Mouse (Mus musculus): Measurements from ENCODE around the gene Mms19.
"Not testable (repeated sequence)": the region's sequence is repeated elsewhere in the genome, so short reads cannot be mapped to it uniquely, and the experiment has no call there.

The Mms19 gene

DNA sequence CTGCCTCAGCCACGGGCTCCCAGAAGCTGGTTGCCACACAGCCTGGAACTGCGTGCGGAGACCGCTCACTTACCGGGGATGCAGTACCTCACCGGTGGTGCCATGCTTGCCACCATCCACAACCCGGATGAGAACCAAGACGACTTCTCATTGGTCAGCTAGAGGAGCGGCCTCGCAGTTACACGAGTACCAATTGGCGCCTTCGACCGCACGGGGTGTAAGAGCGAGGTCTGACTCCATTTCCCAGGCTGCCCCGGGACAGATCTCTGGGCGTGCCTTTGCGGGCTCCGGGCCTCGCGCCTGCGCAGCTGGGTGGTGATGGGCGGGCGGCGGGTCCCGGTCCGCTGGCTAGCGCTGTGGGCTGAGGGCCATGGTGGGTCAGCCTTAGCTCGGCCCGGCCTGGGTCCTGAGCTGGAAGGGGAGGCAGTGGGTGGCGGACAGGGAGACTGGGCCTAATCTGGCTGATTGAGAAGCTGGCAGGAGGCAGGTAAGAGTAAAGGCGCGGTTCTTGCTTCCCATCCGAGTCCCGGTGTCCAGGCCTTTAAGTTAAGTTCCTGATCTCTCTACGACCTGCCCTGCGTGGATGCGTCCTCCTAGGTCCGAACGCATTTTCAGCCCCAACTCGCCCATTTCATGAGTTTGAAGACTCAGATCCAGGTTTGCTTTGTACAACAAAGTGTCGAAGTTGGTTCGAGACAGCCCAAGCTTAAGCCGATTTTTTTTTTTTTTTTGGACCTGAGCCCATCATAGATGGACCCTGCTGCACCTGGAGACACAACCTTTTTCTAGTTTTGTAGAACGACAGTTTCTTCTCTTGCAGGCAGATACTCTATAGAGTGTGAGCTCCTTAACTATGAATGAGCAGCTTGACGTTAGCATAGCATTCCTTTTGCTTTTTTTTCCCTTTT lies 47.5 kb downstream of the Mms19 start, which contains the start of the genes Exosc1 and Zdhhc16:
Gene Exosc1, minus strand, starts transcription at position 245 of the 908 bp plus-strand sequence.
Gene Zdhhc16, plus strand, starts transcription at position 302 of the 908 bp plus-strand sequence.
- CTCF ChIA-PET, result interaction anchor here (0.6 kb wide), 1 partner anchor 89 kb away, joined by 4 read pairs; no protein-coding TSS in a partner anchor

DNA sequence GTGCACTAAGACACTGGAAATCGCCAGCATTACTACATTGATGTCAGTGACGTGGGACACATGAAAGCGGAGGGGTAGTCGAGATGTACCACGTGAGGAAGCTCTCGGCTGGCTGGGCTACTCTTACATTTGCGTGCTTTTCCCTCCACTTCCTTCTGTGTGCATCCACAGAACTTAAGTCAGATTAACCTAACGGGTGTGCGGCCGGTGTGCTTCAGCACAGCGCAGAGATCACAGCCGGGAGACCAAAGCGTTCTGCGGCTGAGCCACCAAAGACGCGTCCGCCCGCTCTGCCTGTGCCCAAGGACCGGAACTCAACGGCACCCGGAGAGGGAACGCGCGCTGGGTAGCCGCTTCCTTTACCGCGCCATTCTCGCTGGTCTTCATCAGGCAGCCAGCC lies 48.3 kb downstream of the Mms19 start:
- CTCF ChIA-PET, result interaction anchor here (0.6 to 0.9 kb wide), 2 partner anchors 17 to 88 kb away, joined by 3 to 4 read pairs; no protein-coding TSS in a partner anchor

DNA sequence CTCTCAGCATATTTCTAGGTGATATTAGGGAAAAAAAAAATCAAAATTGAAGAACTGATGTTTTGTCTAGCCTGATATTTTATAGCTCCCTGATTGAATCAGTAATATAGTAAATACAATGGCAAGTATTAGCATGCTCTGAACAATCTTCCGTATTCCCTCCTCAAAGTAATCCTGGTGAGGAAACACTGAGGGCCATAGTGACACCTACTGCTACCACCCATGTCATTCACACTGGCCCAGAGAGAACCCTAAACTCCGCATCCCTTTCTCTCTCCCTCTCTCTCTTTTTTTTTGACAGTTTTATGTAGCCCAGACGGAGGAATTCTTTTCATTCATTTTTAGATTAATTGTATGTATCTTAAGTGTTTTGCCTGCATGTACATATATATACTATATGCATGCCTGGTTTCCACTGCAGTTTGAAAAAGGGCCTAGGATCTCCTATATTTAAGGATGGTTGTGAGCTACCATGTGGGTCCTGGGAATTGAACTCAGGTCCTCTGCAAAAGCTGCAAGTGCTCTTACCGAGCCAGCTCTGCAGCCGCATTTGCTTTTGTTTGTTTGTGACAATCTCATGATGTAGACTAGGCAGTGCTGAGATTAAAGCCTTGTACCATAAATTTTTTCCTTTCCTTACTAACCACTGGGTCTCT lies 60.4 kb downstream of the Mms19 start:
- CTCF ChIA-PET, result no interaction called here

DNA sequence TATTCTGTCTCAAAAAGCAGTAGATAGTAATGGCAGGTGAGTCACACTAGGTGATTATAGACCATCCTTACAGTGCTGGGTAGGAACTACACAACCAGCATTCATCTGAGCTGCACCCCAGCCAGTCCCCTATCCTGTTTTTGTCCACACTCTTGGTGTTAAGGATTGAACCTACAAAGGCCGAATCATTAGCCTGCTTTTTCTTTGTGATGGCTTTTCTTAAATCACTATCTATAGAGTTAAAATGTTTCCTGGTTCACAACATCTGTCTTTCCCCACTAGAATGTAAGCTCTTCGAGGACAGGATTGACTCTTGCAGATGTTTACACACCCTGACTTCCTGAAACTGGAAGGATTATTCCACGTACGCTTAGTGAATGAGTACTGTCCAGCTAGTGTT lies 61.5 kb downstream of the Mms19 start:
- CTCF ChIA-PET, result no interaction called here

DNA sequence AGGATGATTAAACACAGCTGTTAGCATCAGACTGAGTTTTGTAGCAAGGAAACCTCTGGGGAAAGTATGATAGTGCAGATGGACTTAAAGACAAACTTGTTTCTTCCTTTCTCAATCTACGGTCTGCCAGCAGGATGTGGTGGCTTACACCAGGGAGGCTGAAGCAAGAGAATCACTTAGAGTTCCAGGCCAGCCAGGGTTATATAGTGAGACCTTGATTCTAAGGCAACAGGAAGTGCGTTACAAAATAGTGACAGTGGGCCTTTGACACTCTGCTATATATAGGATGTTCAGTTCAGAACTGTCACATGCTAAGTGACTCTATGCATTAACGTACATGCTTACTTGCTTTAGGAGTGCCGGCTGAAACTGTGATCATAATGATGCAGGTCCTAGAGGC lies 64.1 kb downstream of the Mms19 start:
- CTCF ChIA-PET, result no interaction called here

DNA sequence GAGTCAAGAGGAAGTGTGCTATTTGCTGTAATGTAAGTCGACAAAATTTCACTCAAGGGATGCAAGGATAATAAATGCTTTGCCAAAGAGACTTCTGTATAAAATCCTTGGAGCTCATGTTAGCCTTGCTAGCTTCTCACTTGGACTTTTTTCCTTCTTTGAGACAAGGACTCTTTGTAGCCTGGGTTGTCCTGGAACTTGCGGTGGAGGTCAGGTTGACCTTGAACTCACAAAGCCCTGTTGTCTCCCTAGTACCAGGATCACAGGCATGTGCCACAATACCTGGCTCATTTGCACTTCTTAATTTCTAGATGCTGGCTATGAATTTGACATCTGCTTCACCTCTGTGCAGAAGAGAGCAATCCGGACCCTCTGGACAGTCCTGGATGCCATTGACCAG lies 65.7 kb downstream of the Mms19 start:
- CTCF ChIA-PET, result interaction anchor here (0.6 to 1.0 kb wide), 2 partner anchors 15 to 17 kb away, joined by 3 to 6 read pairs; no protein-coding TSS in a partner anchor

DNA sequence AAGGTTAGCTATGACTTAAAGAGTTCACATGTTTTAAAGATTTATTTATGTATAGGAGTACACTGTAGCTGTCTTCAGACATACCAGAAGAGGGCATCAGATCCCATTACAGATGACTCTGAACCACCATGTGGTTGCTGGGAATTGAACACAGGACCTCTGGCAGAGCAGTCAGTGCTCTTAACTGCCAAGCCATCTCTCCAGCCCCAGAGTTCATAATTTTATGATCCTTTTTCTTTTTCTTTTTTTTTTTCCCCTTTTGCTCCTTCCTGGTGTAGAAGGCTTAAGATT lies 66.4 kb downstream of the Mms19 start:
- CTCF ChIA-PET, result not testable (repeated sequence)

DNA sequence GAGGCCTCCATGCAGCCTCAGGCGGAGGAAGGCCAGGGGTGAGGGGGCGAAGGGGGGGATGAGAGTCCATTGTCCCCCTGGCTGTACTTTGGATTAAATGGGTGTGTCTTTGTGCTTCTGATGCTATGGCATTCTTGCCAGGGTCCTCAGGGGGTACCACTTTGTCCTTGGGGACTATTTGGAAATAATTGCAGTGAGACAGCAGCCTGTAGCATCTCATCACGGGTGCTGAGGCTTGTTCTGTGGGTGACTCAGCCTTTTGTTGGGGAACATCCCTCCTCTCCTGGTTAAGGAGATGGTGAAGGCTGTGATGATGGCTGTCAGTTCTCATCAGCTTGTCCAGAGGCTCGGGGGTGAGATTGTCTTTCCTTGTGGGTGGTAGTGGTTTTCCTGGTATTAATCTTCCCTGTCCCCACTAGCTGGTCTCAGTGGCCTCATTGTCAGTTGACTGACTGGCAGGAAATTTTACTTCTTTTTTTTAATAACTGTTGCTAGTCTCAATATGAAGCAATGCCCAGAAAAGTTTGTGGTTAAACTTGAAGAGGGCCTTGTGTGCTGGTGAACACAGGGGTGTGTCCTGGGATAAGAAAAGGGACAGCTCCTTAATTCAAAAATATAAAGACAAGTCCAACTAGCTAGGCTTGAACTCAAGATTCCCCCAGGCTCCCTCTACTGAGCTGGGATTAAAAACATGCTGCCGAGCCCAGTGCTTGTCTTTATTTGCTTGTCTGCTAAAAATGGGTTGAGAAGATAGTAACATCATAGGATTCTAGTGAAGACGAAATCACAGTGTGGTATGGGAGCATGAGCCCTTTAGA lies 67.0 kb downstream of the Mms19 start:
- CTCF ChIA-PET, result interaction anchor here (0.7 kb wide), 1 partner anchor 111 kb away, joined by 4 read pairs; no protein-coding TSS in a partner anchor

DNA sequence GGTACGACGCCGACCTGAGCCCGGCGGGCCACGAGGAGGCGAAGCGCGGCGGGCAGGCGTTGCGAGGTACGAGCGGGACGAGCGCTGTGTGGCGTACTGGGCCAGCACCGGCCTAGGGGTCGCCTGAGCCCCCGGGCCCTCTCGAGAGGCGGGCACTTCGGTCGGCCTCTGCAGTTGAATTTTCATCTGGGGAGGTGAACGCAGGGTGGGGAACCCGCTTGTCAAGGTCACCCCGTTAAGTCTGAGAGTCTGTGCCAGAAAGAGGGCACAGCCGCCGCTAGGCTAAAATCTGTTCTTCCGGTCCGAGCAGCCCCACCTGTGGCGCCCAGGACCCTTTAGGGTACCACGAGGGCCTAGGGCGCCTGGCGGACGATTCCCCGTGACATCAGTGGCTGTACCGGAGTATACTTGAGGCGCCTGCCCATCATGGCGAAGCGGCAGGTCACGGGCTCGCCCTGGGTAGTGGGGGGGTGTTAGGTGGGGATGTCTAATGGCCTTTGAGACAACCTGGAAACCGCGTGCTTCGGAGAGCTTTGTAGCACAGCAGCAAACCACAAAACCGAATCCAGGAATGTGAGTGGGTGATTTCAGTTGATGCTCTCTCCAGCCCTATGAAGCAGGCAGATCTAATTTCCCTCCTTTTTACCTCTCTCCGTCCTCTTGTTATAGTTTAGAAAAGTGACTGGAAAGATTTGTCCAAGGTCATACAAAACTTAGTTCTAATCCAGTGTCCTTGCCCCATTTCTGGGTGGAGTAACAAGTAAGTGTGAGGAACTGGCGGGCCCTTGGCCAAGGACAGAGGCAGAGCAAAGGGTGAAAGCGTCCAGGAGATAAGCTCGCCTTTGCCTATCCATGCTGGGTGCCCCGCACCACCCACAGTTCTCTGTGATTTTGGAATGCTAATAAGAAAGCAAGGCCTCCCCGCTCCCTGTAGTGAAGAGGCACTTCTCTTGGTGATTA lies 68.6 kb downstream of the Mms19 start:
- CTCF ChIA-PET, result no interaction called here

DNA sequence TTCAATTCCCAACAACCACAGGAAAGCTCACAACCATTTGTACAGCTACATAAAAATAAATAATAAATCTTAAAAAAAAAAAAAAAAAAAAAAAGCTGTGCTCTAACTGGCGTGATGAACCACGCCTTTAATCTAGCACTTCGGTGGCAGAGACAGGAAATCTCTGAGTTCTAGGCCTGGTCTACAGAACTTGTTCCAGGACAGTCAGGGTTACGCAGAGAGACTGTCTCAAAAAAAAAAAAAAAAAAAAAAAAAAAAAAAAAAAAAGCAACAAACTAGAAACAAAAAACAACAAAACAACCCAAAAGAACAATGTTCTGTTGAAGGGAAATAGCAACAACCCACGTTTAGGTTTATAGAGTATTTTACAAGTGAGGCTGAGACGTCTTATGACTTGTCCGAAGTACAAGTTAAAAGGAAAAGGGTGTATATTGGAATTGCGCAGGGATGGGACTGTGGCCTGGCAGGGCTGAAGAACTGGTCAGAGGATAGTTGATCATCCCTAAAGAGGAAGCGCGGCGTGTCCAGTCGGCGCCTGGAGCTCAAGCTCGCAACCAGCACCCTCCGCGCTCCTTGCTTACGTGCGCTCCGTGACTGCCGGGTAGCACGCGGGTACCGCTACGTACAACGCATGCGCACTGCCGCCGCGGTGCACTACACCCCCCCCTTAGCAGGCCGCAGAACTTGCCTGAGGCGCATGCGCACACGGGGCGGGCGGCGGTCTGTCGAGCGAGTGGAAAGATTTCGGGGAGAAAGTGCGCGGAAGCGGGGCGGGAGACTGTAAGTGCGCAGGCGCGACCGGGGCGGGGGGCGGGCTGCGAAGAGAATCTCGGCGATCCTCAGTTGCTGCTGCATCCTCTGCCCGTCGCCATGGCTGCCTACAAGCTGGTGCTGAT lies 69.5 kb downstream of the Mms19 start, which contains the start of gene Pgam1:
Gene Pgam1, plus strand, starts transcription at position 746 of the 896 bp plus-strand sequence.
- CTCF ChIA-PET, result interaction anchor here (0.6 to 1.0 kb wide), 2 partner anchors 10 to 11 kb away, joined by 3 to 4 read pairs; no protein-coding TSS in a partner anchor

DNA sequence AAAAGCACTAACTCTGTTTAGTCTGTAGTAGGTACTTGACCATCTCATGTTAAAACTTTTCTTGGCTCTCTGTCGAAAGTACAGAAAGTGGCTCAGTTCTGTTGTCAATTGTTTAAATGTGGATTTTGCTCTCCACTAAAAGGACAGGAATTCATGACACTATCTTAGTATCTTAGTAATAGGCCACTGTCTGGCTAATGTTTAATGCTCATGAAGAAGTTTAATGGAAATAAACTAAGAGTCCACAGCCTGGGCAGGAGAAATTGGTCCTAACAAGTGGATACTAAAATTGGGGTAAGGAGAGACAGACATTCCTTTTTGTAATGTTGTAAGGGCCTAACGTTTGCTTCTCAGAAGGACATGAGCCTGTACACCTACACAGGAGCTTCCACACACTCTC lies 70.6 kb downstream of the Mms19 start:
- CTCF ChIA-PET, result interaction anchor here (0.6 to 1.0 kb wide), 2 partner anchors 9 to 10 kb away, joined by 3 to 4 read pairs; no protein-coding TSS in a partner anchor

DNA sequence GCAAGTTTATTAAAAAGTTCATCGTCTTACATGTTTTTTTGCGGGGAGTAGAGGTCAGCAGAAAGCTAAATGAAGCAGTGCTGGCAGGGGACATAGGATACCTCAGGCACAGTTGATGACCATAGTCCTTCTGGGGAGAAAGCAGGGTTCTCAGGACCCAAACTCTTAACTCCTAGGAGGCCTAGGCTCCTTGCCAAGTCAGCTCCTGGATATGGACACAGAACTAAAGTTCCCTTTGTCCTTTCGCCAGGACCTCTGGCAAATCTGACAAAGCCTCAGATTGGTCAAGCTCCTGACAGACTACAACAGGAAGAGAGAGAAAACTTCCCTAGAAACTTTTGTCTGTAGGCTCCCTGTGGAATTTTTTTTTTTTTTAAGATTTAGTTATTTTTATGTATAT lies 72.2 kb downstream of the Mms19 start:
- CTCF ChIA-PET, result interaction anchor here (0.6 to 0.7 kb wide), 3 partner anchors 9 to 897 kb away, joined by 3 to 6 read pairs (median 5); partner anchors contain the start of gene Ankrd2

DNA sequence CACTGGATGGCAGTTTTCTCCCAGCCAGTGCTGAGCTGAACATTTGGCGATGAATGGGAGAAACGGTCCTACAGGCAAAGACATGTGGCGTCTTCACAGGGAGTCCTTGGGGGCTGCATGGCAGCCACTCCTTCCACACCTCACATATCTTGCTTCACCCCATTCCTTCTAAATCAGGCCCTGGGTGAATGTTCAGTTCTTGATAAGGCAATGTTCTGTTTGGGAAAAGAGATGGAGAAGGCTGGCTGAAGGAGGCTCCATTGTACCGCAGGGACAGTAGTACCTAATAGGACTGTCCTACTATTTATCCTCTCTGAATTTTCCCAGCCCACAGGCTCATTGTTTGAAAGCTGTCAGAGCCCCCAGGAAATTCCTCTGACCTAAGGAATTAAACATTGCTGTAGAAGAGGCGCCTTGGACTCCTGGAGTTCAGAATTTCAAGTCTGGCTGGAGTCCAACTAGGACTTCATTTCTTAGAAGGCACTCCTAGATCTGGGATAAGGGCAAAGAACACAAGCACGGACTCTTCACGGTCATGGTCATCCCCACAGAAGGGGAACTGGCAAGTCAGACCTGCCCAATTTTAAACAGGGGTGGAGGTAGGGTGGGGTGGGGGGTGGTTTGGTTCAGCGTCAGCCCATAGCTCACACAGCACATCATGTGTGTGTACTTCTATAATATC lies 73.7 kb downstream of the Mms19 start:
- CTCF ChIA-PET, result no interaction called here

DNA sequence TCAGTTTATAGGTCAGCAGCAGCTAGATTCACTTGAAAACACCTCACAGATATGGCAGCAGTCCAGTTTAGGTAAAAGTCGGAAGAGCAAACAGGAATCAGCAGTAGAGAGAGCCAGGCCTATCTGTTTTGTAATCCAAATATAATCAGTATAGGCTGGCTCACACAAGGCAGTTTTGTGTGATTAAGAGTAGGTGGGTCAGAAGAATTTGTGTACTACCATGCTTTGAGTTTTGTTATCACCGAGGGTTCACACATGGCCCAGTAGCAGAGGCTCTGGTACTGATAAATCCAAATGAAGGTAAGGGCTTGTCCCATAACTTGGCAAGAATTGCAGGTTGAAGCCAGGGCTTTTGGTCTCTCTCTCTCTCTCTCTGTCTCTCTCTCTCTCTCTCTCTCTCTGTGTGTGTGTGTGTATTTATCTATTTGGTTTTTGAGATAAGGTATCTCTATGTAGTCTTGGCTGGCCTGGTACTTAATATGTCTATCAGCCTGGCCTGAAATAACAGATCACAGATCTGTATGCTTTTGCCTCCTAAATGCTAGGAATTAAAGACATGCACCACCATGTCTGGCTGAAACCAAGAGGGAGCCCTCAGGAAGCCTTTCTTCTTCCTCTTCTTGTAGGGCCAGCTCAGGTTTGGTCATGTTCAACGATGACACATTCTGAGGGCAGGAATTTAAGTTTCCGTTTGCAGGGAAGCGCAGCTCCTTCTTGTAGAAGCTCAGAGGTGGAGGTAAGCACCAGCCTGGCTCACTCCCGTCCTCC lies 74.5 kb downstream of the Mms19 start:
- CTCF ChIA-PET, result no interaction called here

DNA sequence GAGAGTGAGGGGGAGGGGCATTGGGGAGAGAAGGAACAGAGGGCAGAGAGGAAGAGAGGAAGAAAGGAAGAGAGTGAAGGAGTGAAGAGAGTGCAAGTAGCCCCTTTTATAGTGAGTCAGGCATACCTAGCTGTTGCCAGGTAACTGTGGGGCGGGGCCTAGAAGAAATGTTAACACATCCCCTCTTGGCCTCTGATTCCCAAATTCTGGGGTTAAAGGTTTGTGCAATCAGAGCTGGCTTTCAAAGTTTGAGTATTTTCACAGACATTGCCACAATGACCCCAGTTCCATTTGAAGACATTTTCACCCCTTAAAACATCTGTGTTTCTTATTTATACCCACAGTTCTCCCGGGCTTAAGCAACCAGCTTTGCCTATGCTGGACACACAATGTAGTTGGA lies 75.7 kb downstream of the Mms19 start:
- CTCF ChIA-PET, result interaction anchor here (0.7 kb wide), 1 partner anchor 8 kb away, joined by 16 read pairs; no protein-coding TSS in a partner anchor

DNA sequence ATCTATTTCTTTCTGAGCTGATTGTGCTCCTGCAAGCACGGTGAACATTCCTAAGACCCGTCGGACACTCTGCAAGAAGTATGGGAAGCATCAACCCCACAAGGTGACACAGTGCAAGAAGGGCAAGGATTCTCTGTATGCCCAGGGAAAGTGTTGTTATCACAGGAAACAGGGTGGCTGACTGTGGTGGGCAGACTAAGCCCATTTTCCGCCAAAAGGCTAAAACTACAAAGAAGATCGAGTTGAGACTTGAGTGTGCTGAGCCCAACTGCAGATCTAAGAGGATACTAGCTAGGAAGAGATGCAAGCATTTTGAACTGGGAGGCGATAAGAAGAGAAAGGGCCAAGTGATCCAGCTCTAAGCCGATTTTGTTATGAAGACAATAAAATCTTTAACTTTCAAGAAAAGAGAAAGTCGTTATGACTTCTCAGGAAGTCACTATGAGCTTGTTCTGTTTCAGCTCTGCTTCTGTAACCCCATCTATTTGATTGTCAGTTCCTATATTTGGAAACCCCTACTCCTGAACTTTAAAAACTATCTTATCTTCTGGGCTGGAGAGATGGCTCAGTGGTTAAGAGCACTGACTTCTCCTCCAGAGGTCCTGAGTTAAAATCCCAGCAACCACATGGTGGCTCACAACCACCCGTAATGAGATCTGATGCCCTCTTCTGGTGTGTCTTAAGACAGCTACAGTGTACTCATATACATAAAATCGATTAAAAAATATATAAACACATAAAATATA lies 77.9 kb downstream of the Mms19 start:
- CTCF ChIA-PET, result interaction anchor here (0.7 kb wide), 1 partner anchor 1229 kb away, joined by 3 read pairs; no protein-coding TSS in a partner anchor

DNA sequence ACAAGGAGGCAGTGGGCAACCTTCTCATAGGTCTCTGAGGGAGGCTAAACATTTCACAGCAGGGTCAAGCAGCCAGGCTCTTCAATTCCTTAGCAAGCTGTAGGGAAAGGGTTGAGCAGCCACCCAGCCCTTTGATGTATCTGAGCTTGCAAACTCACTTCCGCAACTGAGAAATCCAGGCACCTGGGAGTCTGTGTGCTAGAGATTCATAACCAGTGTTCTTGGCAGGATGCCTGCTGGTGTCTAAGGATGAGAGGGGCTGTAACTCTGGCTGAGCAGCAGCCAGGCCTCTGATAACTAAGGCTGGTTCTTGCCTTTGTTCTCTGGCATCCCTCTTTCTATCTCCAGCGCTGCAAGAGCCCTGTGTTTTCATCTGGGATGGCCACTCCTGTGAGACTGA lies 79.3 kb downstream of the Mms19 start:
- CTCF ChIA-PET, result interaction anchor here (0.7 kb wide), 1 partner anchor 9 kb away, joined by 3 read pairs; no protein-coding TSS in a partner anchor
